Mouse (Mus musculus) mature B cell (primary cell): ENCODE results near the gene S100a13.

Source experiments
- in situ Hi-C: fragments of 300-500 bp; cut with MboI; formaldehyde crosslinking; loops from 2 replicates; pipeline ENCODE4 v1.14.3; 2019

Gene S100a13

GRCm38 (mm10) chr3:90508287-90508949 is 5.8 kb upstream of the S100a13 start:
- in situ Hi-C loops = no loop called here

DNA sequence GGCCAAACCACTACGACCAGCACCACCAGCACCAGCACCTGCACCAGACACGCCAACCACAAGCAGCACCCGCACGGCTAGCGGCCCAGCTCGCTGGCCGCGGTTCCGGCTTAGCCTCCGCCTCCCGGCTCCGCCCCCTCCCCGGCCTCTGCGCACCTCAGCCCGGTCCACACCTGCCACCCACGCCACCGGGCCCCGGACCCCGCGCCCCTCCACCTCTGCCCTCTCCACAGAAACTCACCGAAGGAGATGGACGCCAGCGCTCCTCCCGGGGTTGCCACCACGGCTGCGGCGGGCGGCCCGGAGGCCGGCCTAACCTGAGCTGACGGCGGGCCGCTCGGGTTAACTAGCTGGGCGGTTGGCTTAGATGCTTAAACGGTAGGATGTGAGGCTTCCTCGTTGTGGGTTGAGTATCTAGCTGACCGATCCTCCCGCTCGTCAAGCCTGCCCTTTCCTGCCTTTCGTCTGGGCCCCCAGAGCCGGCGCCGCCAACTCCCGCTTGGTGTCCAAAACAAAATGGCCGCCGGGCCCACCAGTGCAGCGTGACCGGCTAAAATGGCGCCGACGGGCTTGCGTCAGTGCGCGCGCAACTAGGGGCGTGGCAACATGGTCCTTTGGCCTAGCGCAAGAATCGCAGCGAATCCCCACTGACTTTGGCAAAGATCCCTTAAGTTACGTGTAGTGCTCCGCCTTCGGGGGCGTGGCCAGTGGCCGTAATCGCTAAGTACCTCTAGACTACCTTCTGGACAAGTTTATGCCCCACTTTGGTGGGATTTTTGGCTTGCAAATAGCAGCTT is 5.1 kb upstream of the S100a13 start, which contains the start of gene Chtop:
Gene Chtop, minus strand, starts transcription at position 549 of the 797 bp plus-strand sequence.
- in situ Hi-C loops = no loop called here

DNA sequence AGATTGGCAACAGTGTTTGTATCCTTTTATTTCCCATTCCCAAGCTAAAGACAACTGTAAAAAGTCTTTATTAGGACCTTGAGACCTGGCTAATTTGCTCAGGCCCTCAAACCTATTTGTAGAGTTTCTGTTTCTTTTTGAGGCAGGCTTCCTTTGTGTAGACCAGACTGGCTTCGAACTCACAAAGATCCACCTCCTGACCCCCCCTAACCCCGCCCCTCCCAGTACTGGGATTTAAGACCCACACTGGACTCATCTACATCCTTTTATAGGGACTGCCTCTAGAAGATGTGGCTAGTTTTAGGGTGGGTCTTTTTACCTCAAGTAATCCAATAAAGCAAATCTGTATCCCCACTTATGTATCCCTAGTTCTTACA is 4.5 kb upstream of the S100a13 start:
- in situ Hi-C loops = loop anchor here (10.0 kb wide), 1 partner anchor 105 kb away; the partner anchor contains the start of gene S100a6

GRCm38 (mm10) chr3:90512276-90512675 is 2.0 kb upstream of the S100a13 start:
- in situ Hi-C loops = loop anchor here (10.0 kb wide), 1 partner anchor 103 kb away; the partner anchor contains the start of gene S100a6

- in situ Hi-C loops = loop anchor here (10.0 kb wide), 1 partner anchor 102 kb away; the partner anchor contains the start of gene S100a6
Measured at GRCm38 (mm10) chr3:90512948-90513642, 1.1 kb upstream of the S100a13 start.

GRCm38 (mm10) chr3:90514691-90515090 is 456 bp downstream of the S100a13 start:
- in situ Hi-C loops = loop anchor here (10.0 kb wide), 1 partner anchor 100 kb away; the partner anchor contains the start of gene S100a6

DNA sequence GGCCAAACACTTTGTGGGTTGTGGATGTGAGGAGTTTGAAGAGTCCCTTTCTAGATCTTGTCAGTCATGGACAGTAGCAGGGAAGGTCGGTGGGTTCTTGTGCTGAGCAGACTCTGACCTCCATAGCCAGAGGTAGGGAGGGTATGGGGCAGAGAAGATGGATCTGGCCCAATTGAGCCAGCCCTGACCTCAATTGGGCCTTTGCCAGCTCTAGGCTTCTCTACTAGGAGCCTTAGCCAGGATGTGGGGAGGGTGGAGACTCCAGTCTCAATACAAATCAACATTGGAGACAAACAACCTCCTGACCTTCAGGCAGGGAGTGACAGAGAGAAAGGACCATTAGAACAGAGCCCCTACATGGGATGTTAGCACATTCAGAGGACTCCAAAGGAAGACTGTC is 1.0 kb downstream of the S100a13 start:
- in situ Hi-C loops = loop anchor here (10.0 kb wide), 1 partner anchor 100 kb away; the partner anchor contains the start of gene S100a6

DNA sequence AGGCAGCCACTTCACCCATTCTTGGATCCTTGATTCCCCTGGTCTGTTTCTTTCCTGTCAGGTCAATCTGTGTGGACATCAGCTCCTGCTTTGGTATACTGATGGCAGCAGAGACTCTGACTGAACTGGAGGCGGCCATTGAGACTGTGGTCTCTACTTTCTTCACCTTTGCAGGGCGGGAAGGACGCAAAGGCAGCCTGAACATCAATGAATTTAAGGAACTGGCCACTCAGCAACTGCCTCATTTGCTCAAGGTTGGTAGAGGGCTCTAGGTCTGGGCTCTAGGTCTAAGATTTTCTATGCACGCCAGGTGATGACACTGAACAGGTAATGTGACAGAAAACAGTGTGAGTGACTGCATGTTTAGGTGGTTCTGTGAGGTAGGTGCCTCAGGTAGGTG is 1.6 kb downstream of the S100a13 start:
- in situ Hi-C loops = loop anchor here (10.0 kb wide), 1 partner anchor 99 kb away; the partner anchor contains the start of gene S100a6

- in situ Hi-C loops = loop anchor here (10.0 kb wide), 1 partner anchor 97 kb away; the partner anchor contains the start of gene S100a6
Measured at GRCm38 (mm10) chr3:90517711-90518110, 3.5 kb downstream of the S100a13 start.

DNA sequence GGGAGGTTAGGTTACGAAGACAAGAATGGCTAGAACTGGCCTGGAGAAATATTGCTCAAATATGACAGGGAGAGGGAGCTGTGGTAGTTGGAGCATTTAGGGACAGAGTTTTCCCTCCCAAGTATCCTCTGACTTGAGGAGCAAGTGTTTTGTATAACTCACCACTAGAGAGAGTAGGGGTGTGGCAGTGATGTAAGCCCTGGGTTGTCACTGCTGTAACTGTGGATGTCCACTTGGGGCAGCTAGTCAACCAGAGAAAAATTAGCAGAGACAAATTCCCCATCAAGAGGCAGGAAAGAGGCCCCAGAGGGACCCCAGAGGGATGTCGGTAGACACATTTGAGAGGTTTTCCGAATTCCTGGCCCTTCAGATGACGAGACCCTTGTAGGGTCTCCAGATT is 11.2 kb downstream of the S100a13 start:
- in situ Hi-C loops = no loop called here

GRCm38 (mm10) chr3:90526076-90526475 is 11.8 kb downstream of the S100a13 start:
- in situ Hi-C loops = no loop called here

DNA sequence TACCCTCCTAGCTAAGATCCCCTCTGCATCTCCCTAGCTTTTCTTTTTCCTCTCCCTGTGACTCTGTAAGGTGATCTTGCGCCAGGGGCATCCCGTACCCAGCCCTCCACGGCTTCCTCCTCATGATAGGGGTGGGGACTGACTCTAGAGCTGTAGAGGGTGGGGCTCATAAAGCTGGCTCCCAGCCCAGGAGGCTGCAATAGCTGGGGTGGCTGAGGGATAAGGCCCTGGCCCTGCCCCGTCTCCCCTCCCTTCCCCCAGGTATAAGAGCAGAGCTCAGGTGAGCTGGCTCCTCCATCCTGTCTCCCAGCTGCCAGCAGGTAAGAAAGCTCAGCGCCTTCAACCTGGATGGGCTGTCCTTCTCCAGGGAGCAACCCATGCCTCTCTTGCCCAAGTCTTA is 12.3 kb downstream of the S100a13 start, which contains the start of gene S100a14:
Gene S100a14, plus strand, starts transcription at position 277 of the 400 bp plus-strand sequence.
- in situ Hi-C loops = no loop called here

GRCm38 (mm10) chr3:90527291-90527873 is 13.1 kb downstream of the S100a13 start:
- in situ Hi-C loops = no loop called here

GRCm38 (mm10) chr3:90531713-90532112 is 17.5 kb downstream of the S100a13 start:
- in situ Hi-C loops = no loop called here

- in situ Hi-C loops = no loop called here
Measured at GRCm38 (mm10) chr3:90535446-90535845, 21.2 kb downstream of the S100a13 start.

DNA sequence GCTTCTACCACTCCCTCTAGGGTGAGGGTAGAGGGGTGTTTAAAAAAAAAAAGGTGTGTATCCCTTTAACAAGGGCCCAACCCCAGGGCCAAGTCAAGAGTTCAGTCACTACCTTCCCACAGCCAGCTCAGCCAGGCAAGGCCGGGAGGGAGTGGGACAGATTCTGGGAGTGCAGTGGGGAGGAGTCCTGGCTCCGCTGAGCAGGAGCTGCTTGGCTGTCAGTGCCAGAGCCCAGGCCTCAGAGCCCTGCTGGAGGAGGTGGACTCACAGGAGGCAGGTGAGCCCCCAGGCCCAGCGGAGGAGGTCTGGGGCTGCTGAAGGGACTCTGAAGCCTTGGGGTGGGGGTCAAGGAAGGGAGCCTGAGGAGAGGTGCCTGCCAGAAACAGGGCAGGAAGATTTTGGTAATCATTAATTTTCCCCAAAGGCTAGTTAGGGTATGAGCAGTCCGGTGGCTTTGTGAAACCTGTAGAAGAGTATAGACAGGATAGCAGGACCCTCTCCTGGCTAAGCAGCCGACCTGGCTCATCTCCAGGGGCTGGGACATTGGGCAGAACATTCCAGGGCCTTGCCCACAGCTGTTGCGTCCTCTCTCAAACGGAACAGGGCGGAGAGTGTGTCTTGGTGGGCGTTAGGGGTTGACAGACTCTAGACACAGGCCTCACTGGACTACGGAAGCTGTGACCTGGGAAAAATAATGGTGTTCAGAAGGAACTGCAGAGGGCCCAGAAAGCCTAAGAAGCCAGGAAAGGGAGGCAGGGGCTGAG is 23.1 kb downstream of the S100a13 start, which contains the start of gene S100a16:
Gene S100a16, plus strand, starts transcription at position 114 of the 764 bp plus-strand sequence.
- in situ Hi-C loops = no loop called here

GRCm38 (mm10) chr3:90537905-90538296 is 23.7 kb downstream of the S100a13 start:
- in situ Hi-C loops = no loop called here

DNA sequence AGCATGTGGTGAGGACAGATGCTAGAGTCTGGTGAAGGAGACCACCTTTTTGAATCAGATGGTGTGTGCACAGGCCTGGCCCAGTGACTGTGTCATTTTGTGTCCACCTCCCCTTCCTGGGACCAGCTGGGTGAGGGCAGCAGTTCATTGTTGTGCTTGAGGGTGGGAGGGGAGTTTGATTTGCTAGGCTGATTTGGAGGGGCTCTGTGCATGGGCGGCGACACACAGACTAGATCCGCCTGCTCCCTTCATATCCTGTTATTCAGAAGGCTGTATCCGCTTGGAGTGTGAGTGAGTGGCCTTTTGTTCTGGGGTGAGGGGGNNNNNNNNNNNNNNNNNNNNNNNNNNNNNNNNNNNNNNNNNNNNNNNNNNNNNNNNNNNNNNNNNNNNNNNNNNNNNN is 26.7 kb downstream of the S100a13 start:
- in situ Hi-C loops = no loop called here

DNA sequence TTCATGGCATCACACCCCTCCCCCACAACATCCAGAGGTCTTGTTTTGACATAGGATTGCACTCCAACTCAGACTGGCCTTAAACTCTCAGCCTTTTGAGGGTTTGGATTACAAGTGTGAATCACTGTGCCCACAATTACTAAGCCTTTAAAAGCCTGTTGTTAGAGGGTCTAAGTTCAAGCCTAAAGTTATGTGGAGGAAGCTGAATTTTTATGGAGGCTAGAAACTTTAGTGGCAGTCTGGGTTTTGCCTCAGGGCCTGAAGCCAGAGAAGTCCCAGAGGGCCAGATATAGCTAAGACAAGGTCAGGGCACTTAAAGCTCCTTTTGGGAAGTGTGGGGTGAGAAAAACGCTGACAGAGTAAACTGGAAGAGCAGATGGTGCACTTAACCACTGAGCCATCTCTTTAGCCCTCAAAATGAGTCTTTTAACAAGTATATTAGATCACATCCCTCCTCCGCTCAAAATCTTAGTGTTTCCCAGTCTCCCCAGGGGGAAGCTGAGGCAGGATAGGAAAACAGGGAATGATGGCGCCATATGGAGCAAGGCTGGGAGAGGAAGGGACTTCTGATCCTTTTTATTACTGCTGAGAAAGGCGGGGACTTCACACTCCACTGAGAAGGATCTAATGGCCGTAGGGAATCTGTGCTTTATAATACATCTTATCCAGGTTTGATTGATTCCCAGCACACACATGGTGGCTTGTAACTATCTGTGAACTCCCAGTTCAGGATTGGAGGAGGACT is 35.6 kb downstream of the S100a13 start:
- in situ Hi-C loops = no loop called here

- in situ Hi-C loops = no loop called here
Measured at GRCm38 (mm10) chr3:90550421-90550790, 36.2 kb downstream of the S100a13 start.
